Mouse (Mus musculus): Measurements from ENCODE around the gene Mb21d2. TPM values are rescaled to one million over a fixed set of nuclear protein-coding genes. Genes with fewer than 3 reads are reported as not detected.
A peak's percentile ranks its signal among the peaks of the same experiment; 100 is the strongest.

Mb21d2 gene
- polyA plus RNA-seq, 1 experiment from 2014 or later = 7.9 TPM

GRCm38 (mm10) chr16:28896571-28896970 lies 32.9 kb downstream of the Mb21d2 start:
- Histone ChIP-seq H3K9ac (replicated peaks) (no peak overlapping the region), H3K9me3 (no peaks in the 10 kb centered on the region), H3K4me3 (no peak overlapping the region), H3K4me2 (replicated peaks) (no peak overlapping the region), H3K27me3 (no peaks in the 10 kb centered on the region), H3K4me1 (peaks cover 12% of the 10 kb centered on the region; the same call in 1 of the 2 replicates), H3K36me3 (no peaks in the 10 kb centered on the region), H3K27ac (replicated peaks) (no peak overlapping the region)
- no peak for ATAC-seq (ENCODE audit: low FRiP score, low read depth)
- WGBS = 96% methylated on average over 7 of the region's 7 CpGs

DNA sequence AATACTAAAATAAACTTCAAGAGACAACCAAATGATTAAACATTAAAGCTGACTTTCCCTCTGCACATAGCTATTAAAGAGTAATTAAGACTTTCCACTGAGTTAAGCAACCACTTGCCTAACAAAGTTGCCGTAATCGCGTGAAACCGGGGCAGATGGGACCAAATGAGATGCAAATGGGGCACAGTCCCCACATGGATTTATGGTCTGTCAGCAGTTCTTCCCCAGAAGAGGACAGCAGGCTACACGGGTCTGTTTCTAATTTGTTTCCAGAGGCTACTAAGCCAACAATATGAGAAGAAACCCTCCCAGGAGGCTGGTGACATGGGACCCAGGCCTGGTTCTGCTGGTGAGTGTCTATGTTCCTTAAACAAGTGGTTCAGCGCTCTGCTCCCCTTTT lies 34.6 kb downstream of the Mb21d2 start:
- no peak overlapping the region for H3K27ac ChIP-seq (replicated peaks)

GRCm38 (mm10) chr16:28893266-28893665 lies 36.2 kb downstream of the Mb21d2 start:
- H3K4me3 ChIP-seq = no peak overlapping the region
- no peak overlapping the region for H3K4me2 ChIP-seq (replicated peaks)
- H3K27ac ChIP-seq (replicated peaks) = no peak overlapping the region
- 32% methylated on average over 5 of the region's 5 CpGs for WGBS
- H3K36me3 ChIP-seq = 0 out of 2 replicates have a peak, but pooled peaks cover 7% of the 10 kb centered on the region
- peaks cover 13% of the 10 kb centered on the region for H3K9me3 ChIP-seq
- peak; percentile 36 for ATAC-seq (ENCODE audit: low FRiP score, low read depth)
- no peaks in the 10 kb centered on the region for H3K27me3 ChIP-seq
- H3K9ac ChIP-seq (replicated peaks) = no peak overlapping the region
- peaks cover 2% of the 10 kb centered on the region; the same call in 1 of the 2 replicates for H3K4me1 ChIP-seq

More for the DNA sequence above, 34.6 kb downstream of the Mb21d2 start:
- no peak overlapping the region for H3K4me3 ChIP-seq
- no peak overlapping the region for H3K4me2 ChIP-seq (replicated peaks)
- H3K9ac ChIP-seq (replicated peaks) = no peak overlapping the region
- H3K4me1 ChIP-seq = peaks cover 12% of the 10 kb centered on the region; the same call in 1 of the 2 replicates
- 0 out of 2 replicates have a peak, but pooled peaks cover 2% of the 10 kb centered on the region for H3K36me3 ChIP-seq
- ATAC-seq (ENCODE audit: low FRiP score, low read depth) = no peak
- 0 out of 2 replicates have a peak, but pooled peaks cover 1% of the 10 kb centered on the region for H3K9me3 ChIP-seq
- 68% methylated on average over 6 of the region's 6 CpGs for WGBS
- H3K27me3 ChIP-seq = no peaks in the 10 kb centered on the region

GRCm38 (mm10) chr16:28886201-28886745 lies 43.2 kb downstream of the Mb21d2 start:
- no peak overlapping the region for H3K9ac ChIP-seq (replicated peaks)
- H3K4me2 ChIP-seq (replicated peaks) = no peak overlapping the region
- H3K27me3 ChIP-seq = no peaks in the 10 kb centered on the region
- 0 out of 2 replicates have a peak, but pooled peaks cover 7% of the 10 kb centered on the region for H3K36me3 ChIP-seq
- ATAC-seq (ENCODE audit: low FRiP score, low read depth) = no peak
- H3K4me3 ChIP-seq = no peak overlapping the region
- WGBS = 73% methylated on average over 9 of the region's 9 CpGs
- H3K27ac ChIP-seq (replicated peaks) = no peak overlapping the region
- peaks cover 20% of the 10 kb centered on the region for H3K4me1 ChIP-seq
- peaks cover 13% of the 10 kb centered on the region for H3K9me3 ChIP-seq

- no peak overlapping the region for H3K9ac ChIP-seq (replicated peaks)
- no peak overlapping the region for H3K27ac ChIP-seq (replicated peaks)
- H3K4me2 ChIP-seq (replicated peaks) = no peak overlapping the region
- H3K36me3 ChIP-seq = 0 out of 2 replicates have a peak, but pooled peaks cover 7% of the 10 kb centered on the region
- H3K4me3 ChIP-seq = no peak overlapping the region
- ATAC-seq (ENCODE audit: low FRiP score, low read depth) = no peak
- H3K27me3 ChIP-seq = no peaks in the 10 kb centered on the region
- H3K9me3 ChIP-seq = peaks cover 13% of the 10 kb centered on the region
- H3K4me1 ChIP-seq = peaks cover 28% of the 10 kb centered on the region
- WGBS = 83% methylated on average over 8 of the region's 8 CpGs
Measured at GRCm38 (mm10) chr16:28885474-28885873, 44.0 kb downstream of the Mb21d2 start.

- no peak overlapping the region for H3K27ac ChIP-seq (replicated peaks)
- H3K4me2 ChIP-seq (replicated peaks) = no peak overlapping the region
- 85% methylated on average over 5 of the region's 5 CpGs for WGBS
- peaks cover 10% of the 10 kb centered on the region for H3K9me3 ChIP-seq
- no peak for ATAC-seq (ENCODE audit: low FRiP score, low read depth)
- H3K36me3 ChIP-seq = 0 out of 2 replicates have a peak, but pooled peaks cover 4% of the 10 kb centered on the region
- H3K27me3 ChIP-seq = no peaks in the 10 kb centered on the region
- H3K4me1 ChIP-seq = peaks cover 34% of the 10 kb centered on the region
- no peak overlapping the region for H3K9ac ChIP-seq (replicated peaks)
- H3K4me3 ChIP-seq = no peak overlapping the region
Measured at GRCm38 (mm10) chr16:28884661-28885060, 44.8 kb downstream of the Mb21d2 start.

GRCm38 (mm10) chr16:28883649-28884048 lies 45.8 kb downstream of the Mb21d2 start:
- Histone ChIP-seq H3K4me3 (no peak overlapping the region), H3K4me1 (peaks cover 34% of the 10 kb centered on the region), H3K9ac (replicated peaks) (no peak overlapping the region), H3K36me3 (no peaks in the 10 kb centered on the region), H3K4me2 (replicated peaks) (no peak overlapping the region), H3K27ac (replicated peaks) (no peak overlapping the region), H3K9me3 (0 out of 2 replicates have a peak, but pooled peaks cover under 1% of the 10 kb centered on the region), H3K27me3 (no peaks in the 10 kb centered on the region)
- ATAC-seq (ENCODE audit: low FRiP score, low read depth) = no peak
- 77% methylated on average over 8 of the region's 8 CpGs for WGBS

DNA sequence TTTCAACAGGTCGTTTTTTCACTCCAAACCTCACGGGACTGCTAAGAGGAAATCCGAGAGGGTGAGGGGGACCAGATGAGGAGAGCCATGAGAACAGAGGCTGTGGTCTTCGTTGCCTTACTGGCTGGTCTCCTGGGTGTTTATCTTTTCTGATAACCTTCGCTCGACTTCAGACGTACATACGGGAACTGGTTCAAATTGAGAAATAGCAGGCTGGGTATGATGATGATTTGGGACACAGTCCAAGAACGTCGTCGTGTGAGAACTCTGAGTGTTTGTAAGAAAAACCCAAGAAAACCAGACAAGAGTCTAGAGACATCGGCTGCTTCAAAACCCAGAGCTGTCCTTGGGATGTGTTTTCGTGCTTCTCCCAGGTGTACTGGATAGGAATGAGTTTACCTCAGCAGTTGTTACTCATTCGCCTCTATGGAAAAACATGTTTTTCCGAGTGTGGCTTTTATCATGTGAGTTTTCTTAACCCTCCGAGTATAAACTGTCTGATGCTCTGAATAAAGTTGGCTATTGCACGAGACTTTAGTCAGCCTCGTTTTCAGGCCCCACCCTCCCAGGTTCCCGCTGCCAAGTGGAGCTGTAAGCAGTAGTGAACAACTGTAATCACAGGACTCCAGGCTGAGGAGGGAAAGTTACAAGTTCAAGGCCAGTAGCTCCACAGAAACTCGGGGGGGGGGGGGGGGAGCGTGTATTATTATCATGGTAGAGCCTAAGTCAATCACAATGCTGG lies 46.6 kb downstream of the Mb21d2 start:
- H3K4me3 ChIP-seq = no peak overlapping the region
- H3K4me2 ChIP-seq (replicated peaks) = no peak overlapping the region
- no peak overlapping the region for H3K9ac ChIP-seq (replicated peaks)
- H3K27me3 ChIP-seq = no peaks in the 10 kb centered on the region
- no peak overlapping the region for H3K27ac ChIP-seq (replicated peaks)
- H3K9me3 ChIP-seq = no peaks in the 10 kb centered on the region
- no peak for ATAC-seq (ENCODE audit: low FRiP score, low read depth)
- no peaks in the 10 kb centered on the region for H3K36me3 ChIP-seq
- H3K4me1 ChIP-seq = peaks cover 34% of the 10 kb centered on the region
- WGBS = 89% methylated on average over 21 of the region's 21 CpGs

- no peak overlapping the region for H3K4me2 ChIP-seq (replicated peaks)
- H3K27me3 ChIP-seq = no peaks in the 10 kb centered on the region
- no peaks in the 10 kb centered on the region for H3K36me3 ChIP-seq
- no peak for ATAC-seq (ENCODE audit: low FRiP score, low read depth)
- H3K4me1 ChIP-seq = peaks cover 40% of the 10 kb centered on the region
- H3K27ac ChIP-seq (replicated peaks) = no peak overlapping the region
- no peak overlapping the region for H3K4me3 ChIP-seq
- H3K9ac ChIP-seq (replicated peaks) = no peak overlapping the region
- H3K9me3 ChIP-seq = no peaks in the 10 kb centered on the region
- WGBS = 77% methylated on average over 8 of the region's 8 CpGs
Measured at GRCm38 (mm10) chr16:28881787-28882186, 47.7 kb downstream of the Mb21d2 start.

- peak; percentile 47; the same call in 1 of the 2 replicates for ATAC-seq (ENCODE audit: low FRiP score, low read depth)
- no peaks in the 10 kb centered on the region for H3K27me3 ChIP-seq
- H3K36me3 ChIP-seq = no peaks in the 10 kb centered on the region
- no peak overlapping the region for H3K9ac ChIP-seq (replicated peaks)
- no peak overlapping the region for H3K4me3 ChIP-seq
- peaks cover 33% of the 10 kb centered on the region for H3K4me1 ChIP-seq
- H3K27ac ChIP-seq (replicated peaks) = no peak overlapping the region
- WGBS = 41% methylated on average over 8 of the region's 8 CpGs
- H3K9me3 ChIP-seq = no peaks in the 10 kb centered on the region
- H3K4me2 ChIP-seq (replicated peaks) = no peak overlapping the region
Measured at GRCm38 (mm10) chr16:28880756-28881155, 48.7 kb downstream of the Mb21d2 start.

DNA sequence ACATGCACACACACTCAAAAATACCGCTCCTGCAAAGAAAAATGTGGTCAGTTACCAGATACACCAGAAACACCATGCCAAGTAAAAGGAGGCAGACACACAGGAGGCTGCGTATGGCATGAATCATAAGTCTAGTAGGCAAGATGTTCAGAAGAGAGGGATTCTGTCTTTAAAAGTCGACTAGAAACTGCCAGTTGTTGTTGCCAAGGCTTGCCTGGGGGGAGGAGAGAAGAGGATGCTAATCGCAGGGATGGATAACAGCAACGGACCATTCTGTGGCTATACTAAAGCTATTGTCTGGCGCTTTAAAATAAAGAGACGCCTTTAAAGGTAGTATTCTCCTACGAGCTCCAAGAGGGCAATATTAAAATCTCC lies 49.2 kb downstream of the Mb21d2 start:
- peaks cover 29% of the 10 kb centered on the region for H3K4me1 ChIP-seq
- H3K27me3 ChIP-seq = no peaks in the 10 kb centered on the region
- no peak for ATAC-seq (ENCODE audit: low FRiP score, low read depth)
- H3K9me3 ChIP-seq = no peaks in the 10 kb centered on the region
- no peak overlapping the region for H3K4me3 ChIP-seq
- H3K4me2 ChIP-seq (replicated peaks) = no peak overlapping the region
- H3K27ac ChIP-seq (replicated peaks) = no peak overlapping the region
- 75% methylated on average over 8 of the region's 8 CpGs for WGBS
- H3K36me3 ChIP-seq = no peaks in the 10 kb centered on the region
- H3K9ac ChIP-seq (replicated peaks) = no peak overlapping the region

- no peak for ATAC-seq (ENCODE audit: low FRiP score, low read depth)
- H3K27ac ChIP-seq (replicated peaks) = no peak overlapping the region
- WGBS = 90% methylated on average over 12 of the region's 12 CpGs
- no peaks in the 10 kb centered on the region for H3K9me3 ChIP-seq
- H3K4me2 ChIP-seq (replicated peaks) = no peak overlapping the region
- H3K4me3 ChIP-seq = no peak overlapping the region
- H3K4me1 ChIP-seq = peaks cover 29% of the 10 kb centered on the region
- no peaks in the 10 kb centered on the region for H3K36me3 ChIP-seq
- H3K27me3 ChIP-seq = no peaks in the 10 kb centered on the region
- no peak overlapping the region for H3K9ac ChIP-seq (replicated peaks)
Measured at GRCm38 (mm10) chr16:28879636-28880306, 49.7 kb downstream of the Mb21d2 start.
